Mouse (Mus musculus): ENCODE measurements around the gene Rbfox3. TPM values are rescaled to one million over a fixed set of nuclear protein-coding genes. Genes with fewer than 3 reads are reported as not detected.
A peak's percentile ranks its signal among the peaks of the same experiment; 100 is the strongest.

The Rbfox3 gene
- total RNA-seq, 2 experiments from 2014 or later = 0.10 TPM; not detected in 1

DNA sequence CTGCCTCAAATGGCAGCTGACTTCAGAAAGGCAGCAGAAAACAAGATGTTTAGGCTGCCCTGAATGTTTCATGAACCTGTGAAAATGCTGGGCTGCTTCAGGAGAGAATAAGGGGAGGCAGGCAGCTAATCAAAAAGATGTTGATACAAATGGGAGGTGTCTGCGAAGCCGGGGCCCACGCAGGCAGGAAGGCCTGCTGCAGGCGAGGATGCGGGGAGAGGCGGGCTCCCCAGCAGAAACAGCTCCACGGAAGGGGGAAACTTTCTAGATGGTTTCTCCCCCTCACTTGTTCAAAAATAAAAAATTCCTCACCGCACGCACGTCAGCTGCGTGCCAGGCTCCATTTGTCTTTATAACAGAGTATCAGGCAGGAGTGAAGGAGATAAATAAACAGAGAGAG is 5.7 kb downstream of the Rbfox3 start:
- DNase-seq = no peak

DNA sequence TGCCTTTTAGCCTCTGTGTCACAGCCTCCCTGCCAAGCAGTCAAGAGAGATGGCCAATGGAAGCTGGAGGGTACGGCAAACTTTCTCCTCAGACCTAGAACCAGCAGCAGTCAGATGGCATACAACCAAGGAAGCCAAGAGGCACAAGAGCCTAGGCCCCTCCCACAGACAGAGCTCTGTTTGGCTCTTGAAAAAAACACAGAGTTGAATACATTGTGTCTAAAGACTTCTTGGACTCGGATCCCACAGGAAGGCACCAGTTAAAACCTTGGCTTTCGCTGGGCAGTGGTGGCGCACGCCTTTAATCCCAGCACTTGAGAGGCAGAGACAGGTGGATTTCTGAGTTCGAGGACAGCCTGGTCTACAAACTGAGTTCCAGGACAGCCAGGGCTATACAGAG is 7.1 kb downstream of the Rbfox3 start:
- no peak for DNase-seq

DNA sequence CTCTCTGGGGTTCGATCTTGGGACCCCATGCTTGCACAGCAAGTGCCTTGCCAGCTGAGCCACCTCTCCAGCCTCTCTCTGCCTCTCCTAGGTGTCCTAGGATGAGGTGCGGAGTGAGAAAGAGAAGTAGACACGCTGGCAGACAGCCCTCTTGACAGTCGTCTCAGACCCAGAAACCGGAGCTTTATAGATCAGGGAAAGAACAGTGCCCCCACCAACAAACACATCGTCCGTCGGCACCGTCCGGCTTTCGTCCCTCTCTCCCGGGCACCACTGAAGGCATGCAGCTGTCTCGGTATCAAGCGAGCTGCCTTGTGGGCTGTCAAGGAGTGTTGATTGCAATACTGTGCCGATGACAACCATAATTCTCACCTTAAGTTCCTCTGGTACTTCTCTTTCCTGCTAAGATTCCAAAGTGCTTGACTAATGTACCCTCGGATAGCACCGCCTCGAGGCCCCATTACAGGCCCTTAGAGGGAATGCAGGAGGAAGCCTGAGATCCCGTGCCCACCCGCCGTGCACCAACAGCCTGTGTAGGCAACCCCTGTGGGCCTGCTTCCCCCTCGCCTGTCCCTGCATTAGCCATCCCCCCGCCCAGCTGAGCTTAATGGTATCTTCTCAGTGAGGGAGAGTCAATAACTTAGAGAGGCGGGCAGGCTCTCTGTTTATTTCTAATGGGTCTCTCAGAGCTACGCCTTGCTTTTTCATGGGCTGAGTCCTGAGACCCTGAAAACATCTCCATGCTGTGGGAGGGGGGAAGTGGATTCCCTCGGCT is 11.4 kb downstream of the Rbfox3 start:
- no peak for DNase-seq

DNA sequence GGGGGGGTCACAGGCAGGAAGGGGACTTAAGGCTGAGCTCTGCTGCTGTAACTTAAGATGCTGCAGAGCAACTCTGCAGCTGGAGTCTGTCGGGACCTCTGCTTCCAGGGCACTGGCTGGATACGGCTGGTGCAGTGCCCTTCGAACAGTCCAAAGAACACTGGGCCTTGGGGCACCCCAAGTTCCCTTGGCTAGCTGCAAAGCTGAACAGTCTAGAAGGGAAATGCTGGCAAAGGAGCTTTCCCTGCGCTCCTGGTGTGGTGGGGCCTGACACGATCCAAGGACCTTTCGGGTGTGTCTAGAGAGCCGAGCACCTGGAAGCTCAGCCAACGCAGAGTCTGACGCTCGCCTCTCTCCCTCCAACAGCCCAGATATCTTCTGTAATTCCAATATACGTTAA is 12.8 kb downstream of the Rbfox3 start:
- no peak for DNase-seq

DNA sequence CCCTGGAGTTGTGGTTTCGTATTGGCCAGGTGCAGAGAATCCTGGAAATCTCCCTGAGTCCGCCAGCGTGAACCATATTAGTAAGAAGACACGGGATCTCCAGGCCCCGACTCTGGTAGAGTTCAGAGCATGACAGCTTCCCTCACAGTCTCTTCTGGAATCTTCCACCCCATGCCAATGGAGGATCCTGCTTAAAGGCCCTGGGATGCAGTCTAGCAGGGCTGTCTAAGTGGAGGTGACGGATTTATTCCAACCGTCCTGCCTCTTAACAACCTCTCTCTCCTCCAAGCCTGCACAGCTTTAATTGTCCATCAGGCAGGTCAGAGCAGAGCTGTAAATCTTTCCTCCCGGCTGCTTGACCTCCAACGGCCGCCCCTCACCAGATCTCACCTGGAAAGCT is 13.2 kb downstream of the Rbfox3 start:
- DNase-seq = no peak

DNA sequence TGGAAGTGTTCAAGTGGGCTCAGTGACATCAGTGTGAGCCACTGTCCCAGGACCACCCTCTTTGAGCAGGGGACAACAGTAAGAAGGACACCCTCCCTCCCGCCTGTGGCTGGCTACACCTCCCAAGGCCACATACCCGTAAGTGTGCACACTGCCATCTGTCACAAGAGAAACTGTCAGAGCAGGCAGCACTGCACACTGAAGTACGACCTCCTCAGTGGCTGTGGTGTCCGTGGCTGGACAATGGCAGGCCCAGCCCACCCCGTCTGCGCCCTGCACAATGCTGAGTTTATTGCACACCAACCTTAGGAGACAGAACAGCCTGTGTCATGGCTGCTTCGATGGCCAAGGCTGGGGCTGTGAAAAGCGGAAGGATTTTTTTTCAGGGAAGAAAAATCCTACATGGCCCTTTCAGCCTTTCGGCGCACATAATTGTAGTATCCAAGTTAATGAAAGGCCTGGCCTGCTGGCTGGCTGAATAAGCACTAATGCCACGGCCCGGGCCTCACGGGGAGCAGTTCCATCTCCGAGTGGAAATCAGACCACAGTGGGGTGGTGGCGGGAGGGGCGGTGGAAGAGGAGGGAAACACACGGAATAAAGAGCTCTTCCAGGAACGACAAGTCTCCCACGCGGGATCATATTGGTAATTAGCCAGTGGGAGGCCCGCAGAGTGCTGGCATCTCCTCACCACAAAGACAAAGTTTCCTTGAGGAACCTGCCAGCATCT is 14.1 kb downstream of the Rbfox3 start:
- DNase-seq = no peak

DNA sequence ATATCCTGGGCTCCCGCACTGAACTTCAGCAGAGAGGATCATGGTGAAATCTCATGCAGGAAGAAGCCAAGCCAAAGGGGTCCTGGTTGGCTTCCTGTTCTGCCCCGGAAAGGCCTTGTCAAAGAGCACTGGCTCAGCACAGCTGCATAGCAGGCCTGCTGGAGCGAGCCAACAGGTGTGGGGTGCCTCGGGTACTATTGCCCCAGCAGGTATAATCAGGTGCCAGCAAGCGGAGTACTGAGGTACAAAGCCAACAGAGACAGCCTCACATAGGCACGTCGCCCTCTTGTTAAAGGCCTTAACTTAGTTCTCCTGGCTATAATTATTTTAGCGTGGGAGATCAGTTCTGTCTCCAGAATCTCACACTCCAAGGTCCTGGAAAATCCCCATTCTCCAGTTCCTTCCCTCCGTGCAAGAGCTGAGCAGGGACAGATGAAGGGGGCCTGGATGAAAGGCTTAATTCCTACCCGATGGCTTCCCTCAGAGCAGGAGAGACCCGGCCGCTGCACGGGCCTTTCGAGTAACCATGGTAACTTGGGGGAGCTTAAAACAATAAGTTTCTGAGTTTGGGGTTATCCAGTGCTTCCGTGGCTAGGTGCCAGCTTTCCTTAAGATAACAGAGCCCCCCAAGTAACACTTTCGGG is 15.2 kb downstream of the Rbfox3 start:
- no peak for DNase-seq

DNA sequence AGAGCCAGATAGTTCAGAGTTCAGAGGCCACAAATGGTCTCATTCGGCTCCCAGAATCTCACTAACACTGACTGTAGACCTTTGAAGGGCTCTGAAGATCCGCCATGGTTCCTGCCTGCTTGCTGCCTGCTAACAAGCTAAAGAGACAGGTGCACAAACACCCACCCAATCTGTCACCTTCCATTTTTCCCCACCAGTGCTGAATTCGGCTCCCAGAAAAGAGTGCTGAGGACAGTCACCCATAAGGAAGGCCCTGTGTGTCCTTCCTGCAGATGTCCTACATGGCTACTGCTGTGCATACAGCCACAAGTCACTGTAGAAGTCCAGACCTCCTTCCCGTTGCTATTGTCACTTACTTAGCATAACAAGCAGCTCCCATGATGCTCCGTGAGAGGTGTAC is 16.6 kb downstream of the Rbfox3 start:
- no peak for DNase-seq

DNA sequence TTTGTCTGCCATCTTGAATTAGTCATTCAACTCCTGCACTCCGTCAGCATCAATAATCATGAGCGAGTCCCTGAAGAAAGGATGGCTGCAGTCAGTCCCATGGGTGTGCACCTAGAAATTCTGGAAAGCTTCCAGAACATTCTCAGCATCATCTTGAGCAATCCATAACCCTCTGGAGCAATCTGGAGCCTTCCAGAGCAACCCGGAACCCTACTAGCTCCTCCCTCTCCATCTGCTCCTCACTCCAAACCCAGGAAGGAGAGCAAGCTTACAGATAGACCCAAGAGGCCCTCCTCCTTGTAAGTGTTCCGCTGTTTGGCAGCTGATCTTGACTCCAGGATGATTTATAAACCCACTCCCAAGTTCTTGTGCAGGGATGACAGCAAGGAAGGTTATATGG is 17.2 kb downstream of the Rbfox3 start:
- no peak for DNase-seq

DNA sequence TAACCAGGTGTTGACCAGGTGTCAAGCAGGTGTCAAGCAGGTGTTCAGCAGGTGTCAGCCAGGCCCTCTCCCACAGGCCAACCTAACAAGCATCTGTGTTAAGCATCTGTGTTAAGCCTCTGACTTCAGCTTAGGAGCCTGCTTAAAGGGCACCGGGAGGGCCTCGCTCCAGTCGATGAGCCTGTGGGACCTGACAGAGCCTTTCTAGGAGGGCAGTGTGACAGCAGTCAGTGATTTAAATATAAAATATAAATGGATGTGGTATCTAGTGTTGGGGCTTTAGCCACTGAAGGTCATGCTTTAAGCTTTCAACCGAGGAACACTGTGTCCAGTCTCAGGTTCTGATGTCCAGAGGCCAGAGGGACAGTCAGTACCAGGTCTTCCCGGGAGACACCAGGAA is 18.5 kb downstream of the Rbfox3 start:
- no peak for DNase-seq

DNA sequence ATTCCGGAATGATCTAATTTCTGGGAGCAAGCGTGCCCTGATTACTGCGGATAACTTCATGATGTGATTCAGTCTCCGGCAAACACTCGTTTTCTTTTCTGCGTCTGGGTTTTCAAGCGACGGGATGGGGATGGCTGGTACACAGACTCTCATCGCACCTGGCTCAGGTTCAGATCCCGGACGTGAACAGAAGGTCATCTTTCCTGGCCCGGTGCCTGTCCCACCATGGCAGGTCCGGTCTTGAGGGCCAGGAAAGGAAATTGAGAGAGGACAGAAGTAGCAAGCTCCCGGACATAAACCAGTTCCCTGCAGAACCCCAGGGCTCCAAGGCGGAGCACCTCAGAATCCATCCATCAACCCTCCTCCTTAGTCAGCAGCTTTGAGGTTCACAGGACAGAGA is 19.9 kb downstream of the Rbfox3 start:
- no peak for DNase-seq

DNA sequence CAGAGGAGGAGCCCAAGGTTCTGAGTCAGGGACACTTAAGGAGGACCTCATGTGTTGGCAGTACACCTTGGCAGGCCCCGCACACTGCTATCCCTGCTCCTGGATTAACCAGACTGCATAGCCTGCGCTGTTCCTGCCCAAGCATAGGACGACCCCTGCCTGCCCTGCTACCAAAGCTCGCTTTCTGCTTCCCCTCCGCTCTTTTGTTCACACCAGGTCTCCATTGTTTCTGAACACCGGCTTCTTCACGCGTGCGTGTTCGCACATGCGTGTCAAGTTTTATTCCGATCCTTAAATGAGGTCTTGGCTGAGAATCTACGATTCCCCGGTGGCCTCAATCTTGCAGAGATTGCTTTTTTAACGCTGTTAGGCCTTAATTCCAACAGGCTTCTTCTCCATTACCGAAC is 20.4 kb downstream of the Rbfox3 start:
- no peak for DNase-seq

DNA sequence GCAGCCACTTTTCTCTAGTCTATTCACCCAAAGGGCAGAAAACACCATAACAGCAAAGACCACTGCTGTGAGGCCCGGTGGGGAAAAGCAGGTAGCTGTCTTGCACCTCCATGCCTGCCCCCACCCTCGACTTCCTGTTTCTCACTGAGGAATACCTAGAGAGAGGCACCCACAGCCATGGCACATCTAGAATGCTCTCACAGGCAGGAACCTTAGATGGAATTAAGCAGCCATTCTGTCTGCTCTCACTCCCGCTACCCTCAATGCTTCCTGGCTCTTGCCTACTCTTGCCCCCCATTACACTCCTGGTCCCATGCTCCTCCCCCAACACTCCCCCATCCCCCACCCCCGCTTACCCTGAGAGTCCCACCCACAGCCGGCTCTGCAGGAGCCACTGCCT is 20.9 kb downstream of the Rbfox3 start:
- no peak for DNase-seq

DNA sequence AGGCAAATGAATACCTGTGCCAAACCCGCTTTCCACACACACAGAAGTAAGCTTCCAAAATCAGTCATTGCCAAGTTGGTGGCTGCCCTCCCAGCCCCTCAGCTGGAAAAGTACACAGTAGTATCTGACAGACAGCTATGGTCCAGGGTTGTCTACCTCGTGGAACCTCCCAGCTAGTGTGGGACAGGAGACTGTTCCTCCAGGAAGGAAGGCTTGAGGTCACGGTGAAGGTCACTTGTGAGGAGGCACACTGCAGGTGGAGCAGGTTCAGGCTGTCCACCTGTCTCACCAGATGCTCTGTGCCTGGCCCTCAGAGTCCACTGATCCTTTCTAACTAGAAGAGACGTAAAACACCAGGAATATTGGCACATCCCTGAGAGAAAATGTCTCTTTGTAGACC is 21.9 kb downstream of the Rbfox3 start:
- no peak for DNase-seq

DNA sequence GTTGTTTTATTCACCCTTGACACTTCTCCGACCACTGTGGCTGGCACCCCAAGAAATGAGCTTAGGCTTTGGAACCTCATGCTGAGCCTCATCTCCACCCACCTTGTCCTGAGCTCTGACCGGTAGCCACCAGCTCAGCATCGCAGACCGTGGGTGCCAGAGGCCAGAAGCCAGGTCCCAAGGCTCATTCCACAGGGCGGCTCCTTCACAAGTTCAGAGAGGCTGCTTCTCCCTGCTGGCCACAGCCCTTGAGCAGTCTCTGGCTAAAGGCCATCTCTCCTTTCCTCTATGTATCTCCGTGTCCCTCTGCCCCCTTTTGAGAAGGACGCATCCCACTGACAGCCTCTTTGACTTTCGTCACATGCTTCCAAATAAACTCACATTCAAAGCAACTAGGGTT is 23.0 kb downstream of the Rbfox3 start:
- no peak for DNase-seq

DNA sequence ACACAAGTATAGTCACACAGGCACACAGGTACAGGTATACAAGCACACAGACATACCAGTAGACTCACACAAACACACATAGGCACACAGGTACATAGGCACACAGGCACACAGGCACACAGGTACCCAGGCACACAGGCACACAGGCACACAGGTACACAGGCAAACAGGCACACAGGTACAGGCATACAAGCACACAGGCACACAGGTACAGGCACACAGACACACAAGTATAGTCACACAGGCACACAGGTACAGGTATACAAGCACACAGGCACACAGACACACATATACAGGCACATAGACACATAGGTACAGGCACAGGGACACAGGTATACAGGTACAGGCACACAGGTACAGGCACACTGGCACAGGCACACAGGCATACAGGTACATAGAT is 24.2 kb downstream of the Rbfox3 start:
- DNase-seq = no peak

DNA sequence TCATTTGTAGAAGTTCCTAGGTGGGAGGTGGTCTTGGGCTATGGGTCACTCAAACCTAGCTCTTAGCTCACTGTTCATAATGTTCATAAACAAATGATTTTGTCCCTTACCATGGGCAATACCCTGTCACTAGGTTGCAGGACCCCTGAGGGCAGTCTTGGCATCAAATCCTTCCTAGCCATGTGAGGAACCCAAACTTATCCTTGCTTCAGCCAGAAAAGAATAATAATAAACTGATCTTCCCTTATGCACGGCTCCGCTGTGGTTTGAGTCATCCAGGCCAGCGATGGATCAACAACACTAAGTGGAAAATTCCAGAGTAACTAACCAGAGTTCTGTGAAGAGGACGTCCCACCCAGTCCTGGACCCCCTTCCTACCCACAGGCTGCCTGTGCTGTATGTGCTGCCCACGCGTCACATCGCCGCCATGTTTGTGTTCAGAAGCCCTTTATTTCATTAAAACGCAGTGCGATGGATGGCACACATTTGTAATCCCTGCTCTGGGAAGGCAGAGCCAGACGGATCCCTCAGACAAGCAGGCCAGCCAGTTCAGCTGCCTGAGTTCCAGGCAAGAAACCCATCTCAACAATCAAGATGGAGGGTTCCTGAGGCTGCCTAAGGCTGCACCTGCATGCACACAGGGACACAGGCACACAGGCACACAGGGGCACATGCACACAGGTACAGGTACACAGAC is 25.0 kb downstream of the Rbfox3 start:
- no peak for DNase-seq

DNA sequence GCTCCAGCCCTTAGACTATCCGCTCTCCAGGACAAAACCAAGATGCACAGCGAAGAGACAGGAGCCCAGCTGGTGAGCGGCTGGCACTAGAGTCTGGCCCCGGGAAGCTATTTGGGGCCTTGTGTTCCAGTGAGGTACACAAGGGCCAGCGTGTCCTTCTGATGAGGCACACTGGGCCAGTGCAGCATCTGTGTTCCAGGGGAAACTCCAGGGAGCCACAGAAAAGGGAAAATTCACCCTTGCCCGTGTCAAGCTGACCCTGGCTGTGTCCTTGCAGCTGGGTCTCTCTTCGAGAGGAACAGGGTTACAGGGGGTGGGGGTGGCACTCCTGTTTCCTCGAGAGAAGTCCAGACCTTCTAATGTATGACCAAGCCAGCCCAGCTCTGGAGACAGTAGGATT is 25.8 kb downstream of the Rbfox3 start:
- no peak for DNase-seq

DNA sequence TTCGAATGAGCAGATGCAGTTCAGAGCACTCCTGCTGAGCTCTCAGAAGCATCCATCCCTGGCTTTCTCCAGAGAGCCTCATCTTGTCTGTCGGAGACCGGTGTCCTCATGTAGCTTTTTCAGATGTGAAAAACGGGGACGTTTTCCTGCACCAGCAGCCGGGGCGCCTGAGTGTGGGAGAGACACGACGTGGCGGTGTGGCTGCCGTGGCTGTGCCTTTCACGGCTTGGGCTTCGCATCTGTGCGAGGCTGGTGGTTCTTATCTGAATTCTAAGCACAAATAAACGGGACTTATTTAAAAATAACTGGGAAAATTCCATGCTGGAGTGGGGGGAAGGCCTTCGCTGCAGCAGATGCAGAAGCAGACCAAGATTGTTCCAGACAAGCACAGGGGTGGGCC is 26.3 kb downstream of the Rbfox3 start:
- DNase-seq = no peak

DNA sequence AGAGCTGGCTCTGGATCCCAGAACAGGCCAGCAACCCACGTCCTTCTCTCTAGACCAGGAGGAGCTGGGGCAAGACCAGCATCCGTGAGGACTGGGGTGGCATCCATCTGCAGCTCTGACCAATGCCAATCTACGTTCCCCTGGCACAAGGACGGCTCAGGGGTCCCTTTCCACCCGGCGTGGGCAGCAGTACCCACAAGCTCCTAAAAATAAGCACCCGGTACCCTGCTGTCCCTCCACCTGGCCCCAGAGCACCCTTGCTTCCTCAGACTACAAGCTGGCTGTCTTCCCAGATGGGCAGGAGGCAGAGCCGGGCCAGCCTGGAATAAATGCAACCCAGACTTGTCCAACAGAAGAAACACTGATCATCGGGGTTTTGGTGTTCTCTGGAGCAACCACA is 28.3 kb downstream of the Rbfox3 start:
- peak; percentile 23 to 30 for DNase-seq

DNA sequence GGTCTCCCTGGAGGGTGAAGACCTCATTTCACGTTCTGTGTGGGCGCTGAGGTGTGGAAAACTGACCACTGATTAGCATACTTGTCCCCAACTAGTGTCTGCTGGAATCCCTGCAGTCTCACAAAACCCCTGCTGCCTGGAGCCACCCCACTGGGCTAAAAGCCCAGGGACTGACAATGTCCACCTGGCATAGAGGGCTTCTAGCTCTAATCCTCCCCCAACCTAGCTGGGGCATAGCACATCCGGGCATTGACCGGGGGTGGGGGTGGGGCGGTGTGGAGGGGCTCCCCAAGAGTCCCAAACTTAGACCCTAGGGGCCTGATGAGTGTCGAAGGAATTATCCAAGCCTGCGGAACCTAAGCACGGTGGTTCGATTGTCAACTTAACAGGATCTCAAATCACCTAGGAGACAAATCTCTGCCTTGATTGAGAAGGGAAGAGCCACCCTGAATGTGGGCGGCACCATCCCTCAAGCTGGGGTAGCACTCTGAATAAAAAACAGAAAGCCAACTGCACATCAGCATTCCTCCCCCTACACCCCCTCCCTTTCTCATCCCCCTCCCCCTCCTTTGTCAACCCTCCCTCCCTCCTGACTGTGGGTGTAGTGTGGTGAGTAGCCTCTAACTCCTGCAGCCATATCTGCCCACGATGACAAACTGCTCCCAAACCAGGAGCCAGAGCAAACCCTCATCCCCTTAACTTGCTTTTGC is 29.5 kb downstream of the Rbfox3 start:
- DNase-seq = no peak

DNA sequence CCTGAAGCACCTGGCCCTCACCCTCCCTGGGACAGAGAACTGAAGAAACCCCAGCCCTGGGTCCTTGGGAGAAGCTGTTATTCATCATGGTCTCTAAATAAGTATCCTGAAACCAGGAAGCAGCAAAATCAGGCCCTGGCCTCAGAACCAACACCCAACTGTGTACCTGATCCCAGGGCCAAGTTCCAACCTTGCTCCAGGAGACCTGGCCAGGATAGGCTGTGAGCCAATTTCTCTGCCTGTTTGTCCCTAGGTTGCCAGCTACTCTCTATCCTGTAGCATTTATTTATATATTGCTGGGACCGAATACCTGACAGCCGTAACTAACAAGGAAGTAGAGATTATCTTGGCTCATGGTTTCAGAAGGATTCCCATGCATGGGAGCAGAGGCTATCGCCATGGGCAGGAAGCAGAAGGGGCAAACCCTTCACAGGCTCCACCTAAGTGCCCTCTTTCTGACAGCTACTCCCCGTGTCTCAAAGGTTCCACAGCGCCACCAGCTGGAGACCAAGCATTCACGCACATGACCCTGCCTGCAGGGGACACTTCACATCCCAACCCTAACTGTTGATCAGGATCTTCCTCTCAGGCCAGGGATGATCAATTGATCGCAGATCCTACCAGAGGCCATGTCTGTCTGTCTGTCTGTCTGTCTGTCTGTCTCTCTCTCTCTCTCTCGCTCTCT is 31.8 kb downstream of the Rbfox3 start:
- DNase-seq = no peak

Measured in heart, adult 18-20 months (tissue).